Mouse (Mus musculus) E14TG2a.4 (cell line): ENCODE data around the gene Slamf8.

ENCODE experiments used
- CTCF ChIP-seq: conservative IDR thresholded peaks from 2 replicates; pipeline ENCODE4 v1.5.1; 2014; ENCODE audit warnings: low read length
- POU5F1 ChIP-seq: IDR thresholded peaks from 2 replicates; pipeline ENCODE4 v1.6.1; 2014; ENCODE audit warnings: low read length, borderline replicate concordance

DNA sequence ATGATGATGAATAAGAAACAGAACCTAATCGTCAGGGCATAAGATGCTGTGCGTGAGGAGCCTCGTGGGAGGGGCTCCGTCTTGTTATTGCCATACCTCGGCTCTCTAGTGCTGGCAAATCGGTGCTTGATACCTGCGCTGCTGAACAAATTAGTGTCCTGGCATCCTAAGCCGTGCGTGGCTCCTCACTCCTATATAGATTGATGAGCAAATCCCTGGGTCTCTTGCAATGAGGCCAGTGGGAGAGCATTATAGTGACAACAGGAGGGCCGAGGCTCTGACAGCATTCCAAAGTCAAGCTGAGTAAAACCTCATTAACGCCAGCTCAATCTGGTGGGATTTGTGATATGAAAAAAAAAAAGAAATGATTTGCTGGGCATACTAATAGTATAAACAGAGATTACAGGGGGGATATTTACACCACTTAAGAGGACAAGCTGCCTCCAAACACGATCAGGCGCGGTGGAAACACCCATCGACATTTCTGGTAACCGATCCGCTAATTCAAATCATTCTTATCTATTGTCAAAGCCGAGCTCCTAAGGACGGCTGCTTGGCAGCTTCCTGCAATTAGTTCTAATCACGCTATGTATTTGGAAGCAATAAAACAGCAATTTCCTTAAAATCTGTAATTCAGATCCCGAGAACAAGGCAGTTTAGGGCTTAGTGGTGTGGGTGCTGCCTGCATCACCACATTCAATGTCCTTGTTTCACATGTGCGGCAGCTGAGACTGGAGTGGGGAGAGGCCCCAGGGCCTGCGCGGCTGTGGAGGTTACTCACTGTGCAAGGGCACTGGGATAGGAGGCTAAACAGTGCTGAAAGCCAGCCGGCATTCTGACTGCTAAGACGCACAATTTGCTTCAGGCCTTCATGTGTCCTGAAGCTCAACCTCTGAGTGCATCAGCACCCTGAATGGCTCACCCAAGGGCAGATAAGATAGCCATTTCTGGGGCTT, 4.5 kb downstream of the Slamf8 start:
- TF ChIP-seq CTCF (no peak), POU5F1 (no peak)
